Mouse (Mus musculus) C2C12 (cell line): Measurements from ENCODE around the gene Slc30a2. TPM values are rescaled to one million over a fixed set of nuclear protein-coding genes. Genes with fewer than 3 reads are reported as not detected.
"Not testable (repeated sequence)": the region's sequence is repeated elsewhere in the genome, so short reads cannot be mapped to it uniquely, and the experiment has no call there.

Experiments used
- H3K27me3 ChIP-seq: one replicate; pipeline ENCODE4 v1.6.1; 2011; ENCODE audit not compliant: control insufficient read depth, insufficient read depth, insufficient read length
- H3K36me3 ChIP-seq: one replicate; pipeline ENCODE4 v1.6.1; 2011; ENCODE audit not compliant: control insufficient read depth, insufficient read depth
- H3K4me3 ChIP-seq: one replicate; pipeline ENCODE4 v1.5.1; 2011; ENCODE audit warnings: mild to moderate bottlenecking, control low read depth; ENCODE audit not compliant: poor library complexity, insufficient read depth, severe bottlenecking
- H3K79me2 ChIP-seq: one replicate; pipeline ENCODE4 v1.6.1; 2011; ENCODE audit not compliant: control insufficient read depth, insufficient read depth
- H3K79me3 ChIP-seq: one replicate; pipeline ENCODE4 v1.6.1; 2011; ENCODE audit warnings: low read depth, control low read depth
- H3ac ChIP-seq: one replicate; pipeline ENCODE3; 2011; ENCODE audit warnings: low read depth; ENCODE audit not compliant: control insufficient read depth, insufficient read length
- CEBPB ChIP-seq: IDR thresholded peaks from one replicate; pipeline ENCODE4 v1.6.1; 2011; ENCODE audit warnings: low read depth, mild to moderate bottlenecking, control low read depth, moderate library complexity
- CTCF ChIP-seq: IDR thresholded peaks from one replicate; pipeline ENCODE4 v1.5.1; 2011; ENCODE audit not compliant: control insufficient read depth, insufficient read depth, insufficient read length
- FOSL1 ChIP-seq: IDR thresholded peaks from one replicate; pipeline ENCODE4 v1.8.0; 2011; ENCODE audit warnings: mild to moderate bottlenecking, low read length; ENCODE audit not compliant: poor library complexity, insufficient read depth, severe bottlenecking
- MAX ChIP-seq: IDR thresholded peaks from one replicate; pipeline ENCODE4 v1.6.1; 2011; ENCODE audit warnings: mild to moderate bottlenecking, control low read depth
- MYOD1 ChIP-seq: IDR thresholded peaks from one replicate; pipeline ENCODE4 v1.6.1; 2011; ENCODE audit warnings: low read depth; ENCODE audit not compliant: control insufficient read depth, insufficient read length
- MYOG ChIP-seq: IDR thresholded peaks from one replicate; pipeline ENCODE4 v1.6.1; 2011; ENCODE audit not compliant: control insufficient read depth, insufficient read length; ENCODE audit errors: extremely low read depth
- USF1 ChIP-seq: IDR thresholded peaks from one replicate; pipeline ENCODE4 v1.6.1; 2011; ENCODE audit warnings: low read depth, mild to moderate bottlenecking, control low read depth, moderate library complexity
- long read RNA-seq, 2 experiments: library from polyadenylated mRNA; unstranded; transcript quantifications; one replicate each; pipeline ENCODE4 v2.0.0; 2019 to 2020
- polyA plus RNA-seq: library from polyadenylated mRNA; unstranded; fragments of >200 nt; fragmentation: generic; extraction: Trizol; gene quantifications from one replicate; pipeline ENCODE4 v1.2.1, GENCODE M21; 2012; ENCODE audit warnings: missing spikeins

Gene Slc30a2
- polyA plus RNA-seq, result not detected
- long read RNA-seq, experiment 1, result 0 reads
- long read RNA-seq, experiment 2, result 0 reads

- Histone ChIP-seq H3K27me3 (peaks cover 49% of the 10 kb centered on the region), H3ac (no peak within 1 kb of the TSS), H3K79me3 (no peaks in the 10 kb centered on the region), H3K36me3 (no peaks in the 10 kb centered on the region), H3K79me2 (no peaks in the 10 kb centered on the region), H3K4me3 (no peak within 1 kb of the TSS)
- TF ChIP-seq CTCF (no peak), MAX (no peak), USF1 (no peak), MYOD1 (no peak), FOSL1 (no peak), CEBPB (no peak), MYOG (no peak)
Measured at GRCm38 (mm10) chr4:134343071-134344031, at the start of gene Slc30a2. Gene Slc30a2 (plus strand): TSS chr4:134343181.

DNA sequence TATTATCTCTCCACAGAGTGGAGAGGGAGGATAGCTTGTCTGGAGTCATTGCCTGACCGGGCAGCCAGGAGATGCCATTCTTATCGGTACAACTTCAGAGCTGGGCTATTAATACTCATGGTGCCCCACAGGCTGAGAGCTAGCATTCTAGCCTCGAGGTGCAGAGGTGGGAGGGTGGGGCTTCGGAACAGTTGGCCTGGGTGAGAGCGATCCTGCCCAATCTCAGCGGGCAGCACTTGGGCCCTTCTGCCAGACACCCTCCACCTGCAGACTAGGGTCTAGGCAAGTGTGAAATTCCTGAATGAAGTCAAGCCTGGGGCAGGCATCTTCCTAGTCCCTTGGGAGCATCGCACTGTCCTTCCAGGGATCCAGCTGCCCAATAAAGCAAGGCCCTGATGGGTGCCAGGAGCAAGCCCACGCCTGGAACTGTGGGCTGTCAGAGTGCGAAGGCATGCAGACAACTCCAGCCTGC is 49.3 kb upstream of the Slc30a2 start:
- TF ChIP-seq CTCF (no peak), MYOD1 (no peak), MYOG (no peak), FOSL1 (no peak)
- Histone ChIP-seq H3ac (no peak overlapping the region), H3K36me3 (no peaks in the 10 kb centered on the region)

GRCm38 (mm10) chr4:134296096-134296495 is 46.9 kb upstream of the Slc30a2 start:
- not testable (repeated sequence) for H3K36me3 ChIP-seq, H3ac ChIP-seq, H3K79me2 ChIP-seq, H3K27me3 ChIP-seq, H3K4me3 ChIP-seq, H3K79me3 ChIP-seq

More for the DNA sequence above, 49.3 kb upstream of the Slc30a2 start:
- Histone ChIP-seq H3K79me3 (no peaks in the 10 kb centered on the region), H3K79me2 (no peaks in the 10 kb centered on the region), H3K27me3 (peaks cover 3% of the 10 kb centered on the region), H3K4me3 (no peak overlapping the region)

DNA sequence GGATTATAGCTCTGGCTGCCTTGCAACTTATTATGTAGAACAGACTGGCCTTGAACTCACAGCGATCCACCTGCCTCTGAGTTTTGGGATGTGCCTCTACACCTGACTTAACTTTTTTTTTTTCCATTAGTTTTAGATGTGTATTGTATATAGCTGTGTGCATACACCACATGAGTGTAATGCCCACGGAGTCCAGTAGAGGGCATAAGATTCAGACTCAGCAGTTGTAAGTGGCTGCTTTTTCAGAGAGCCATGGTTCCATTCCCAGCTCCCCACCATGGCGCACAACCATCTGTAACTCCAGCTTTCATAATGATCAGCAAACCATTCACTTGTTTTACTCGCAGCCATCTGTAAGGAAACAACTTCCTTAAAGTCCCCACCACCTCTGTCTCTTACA is 46.5 kb upstream of the Slc30a2 start:
- no peak overlapping the region for H3ac ChIP-seq
- H3K36me3 ChIP-seq, result no peaks in the 10 kb centered on the region
- no peak for TF ChIP-seq MYOG
- no peak overlapping the region for H3K4me3 ChIP-seq
- H3K79me2 ChIP-seq, result no peaks in the 10 kb centered on the region
- H3K79me3 ChIP-seq, result no peaks in the 10 kb centered on the region
- H3K27me3 ChIP-seq, result peaks cover 3% of the 10 kb centered on the region

GRCm38 (mm10) chr4:134297369-134297768 is 45.6 kb upstream of the Slc30a2 start:
- TF ChIP-seq MYOG (no peak), MAX (no peak), CTCF (no peak), FOSL1 (no peak)
- Histone ChIP-seq H3K36me3 (no peaks in the 10 kb centered on the region), H3K79me3 (no peaks in the 10 kb centered on the region), H3K4me3 (no peak overlapping the region), H3K79me2 (no peaks in the 10 kb centered on the region), H3ac (no peak overlapping the region), H3K27me3 (peaks cover 3% of the 10 kb centered on the region)

GRCm38 (mm10) chr4:134298626-134299497 is 44.1 kb upstream of the Slc30a2 start:
- no peak for TF ChIP-seq USF1
- TF ChIP-seq MYOG, result no peak
- TF ChIP-seq FOSL1, result no peak
- no peak for TF ChIP-seq CEBPB
- no peak for TF ChIP-seq CTCF
- TF ChIP-seq MAX, result no peak
- no peak for TF ChIP-seq MYOD1
- Histone ChIP-seq H3K79me3 (no peaks in the 10 kb centered on the region), H3K36me3 (no peaks in the 10 kb centered on the region), H3ac (no peak overlapping the region), H3K79me2 (no peaks in the 10 kb centered on the region), H3K4me3 (no peak overlapping the region), H3K27me3 (peaks cover 3% of the 10 kb centered on the region)
